Mouse (Mus musculus): ENCODE measurements around the gene Ccdc71.

DNA sequence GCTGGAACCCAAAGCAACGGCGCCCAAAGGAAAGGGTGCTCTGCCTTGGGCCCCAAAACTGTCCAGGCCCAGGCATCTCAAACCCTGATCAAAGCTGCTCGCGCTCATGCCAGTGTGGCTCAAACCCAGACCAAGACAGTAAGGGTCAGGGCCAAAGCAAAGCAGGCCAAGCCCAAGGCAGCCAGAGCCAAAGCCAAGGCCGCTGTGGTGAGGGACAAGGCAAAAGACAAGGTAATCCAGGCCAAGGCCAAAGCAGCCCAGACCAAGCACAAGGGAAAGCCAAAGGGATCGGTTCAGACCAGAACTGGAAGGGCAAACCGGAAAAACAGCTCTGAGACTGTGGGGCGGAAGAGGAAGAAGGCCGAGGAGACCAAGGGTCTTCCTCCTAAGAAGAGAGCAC, 3.4 kb downstream of the Ccdc71 start:
- TF ChIP-seq GATA1 (IDR thresholded peaks at IDR 0.05; ENCODE audit: borderline replicate concordance, low read length) (no peak), FLI1 (IDR thresholded peaks at IDR 0.05; ENCODE audit: low read length) (no peak)
